Mouse (Mus musculus) 416B (cell line): ENCODE measurements around the gene Abcf3.

ENCODE experiments used
- DNase-seq: peaks from one replicate; pipeline ENCODE4 v3.0.0; 2011; ENCODE audit warnings: low read depth

The Abcf3 gene

DNA sequence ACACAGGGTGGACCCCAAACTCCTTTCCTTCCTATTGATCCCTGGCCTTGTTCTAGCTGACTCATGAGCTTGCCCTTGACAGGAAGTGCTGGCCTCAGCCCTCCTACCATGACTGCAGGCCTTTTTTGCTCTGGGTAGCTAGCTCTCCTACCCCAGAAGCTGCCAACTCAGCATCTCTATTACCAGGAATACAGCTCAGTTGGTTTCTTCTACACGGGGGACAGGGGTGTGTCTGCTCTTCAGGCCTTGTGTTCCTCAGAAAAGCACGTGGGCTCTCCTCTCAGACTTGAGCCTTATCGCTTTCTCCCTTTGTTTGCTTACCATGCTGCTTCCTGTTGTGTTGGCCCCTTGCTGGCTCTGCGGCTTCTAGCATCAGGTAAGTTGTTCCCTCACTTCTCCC is 7.9 kb upstream of the Abcf3 start:
- DNase-seq = peak; percentile 51

DNA sequence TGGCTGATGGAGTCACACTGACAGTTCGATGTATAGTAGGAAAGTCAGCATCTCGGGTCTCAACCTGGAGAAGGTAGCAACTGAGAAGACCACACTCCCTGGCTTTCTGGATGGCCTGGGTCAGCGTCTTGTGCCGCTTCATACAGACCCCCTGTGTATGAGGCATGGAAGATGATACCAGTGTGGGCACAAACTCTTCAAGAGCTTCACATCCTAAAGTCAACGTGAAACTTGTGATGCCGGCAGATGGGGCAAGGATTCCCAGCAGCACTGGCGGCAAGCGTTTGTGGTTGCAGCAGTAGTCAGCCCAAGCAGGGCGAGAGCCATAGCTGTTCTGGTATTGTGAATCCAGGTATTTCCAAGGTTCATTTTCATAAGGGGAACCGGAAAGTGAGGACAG is 2.7 kb upstream of the Abcf3 start:
- no peak for DNase-seq

DNA sequence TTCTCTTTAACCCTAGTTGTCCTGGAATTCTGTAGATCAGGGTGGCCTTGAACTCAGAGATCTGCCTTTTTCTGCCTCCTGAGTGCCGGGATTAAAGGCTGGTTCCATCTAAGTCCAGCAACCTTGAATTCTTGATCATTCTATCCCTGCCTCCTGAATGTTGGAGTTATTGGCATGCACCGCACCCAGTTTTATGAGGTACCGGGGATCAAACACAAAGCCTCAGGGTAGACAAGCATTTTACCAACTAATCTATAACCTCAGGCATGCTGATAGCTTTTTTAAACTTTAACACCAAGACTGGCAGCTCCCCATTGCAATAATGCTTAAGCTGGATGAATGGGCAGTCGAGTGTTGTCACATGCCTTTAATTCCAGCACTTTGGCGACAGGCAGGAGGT is 954 bp upstream of the Abcf3 start:
- no peak for DNase-seq

DNA sequence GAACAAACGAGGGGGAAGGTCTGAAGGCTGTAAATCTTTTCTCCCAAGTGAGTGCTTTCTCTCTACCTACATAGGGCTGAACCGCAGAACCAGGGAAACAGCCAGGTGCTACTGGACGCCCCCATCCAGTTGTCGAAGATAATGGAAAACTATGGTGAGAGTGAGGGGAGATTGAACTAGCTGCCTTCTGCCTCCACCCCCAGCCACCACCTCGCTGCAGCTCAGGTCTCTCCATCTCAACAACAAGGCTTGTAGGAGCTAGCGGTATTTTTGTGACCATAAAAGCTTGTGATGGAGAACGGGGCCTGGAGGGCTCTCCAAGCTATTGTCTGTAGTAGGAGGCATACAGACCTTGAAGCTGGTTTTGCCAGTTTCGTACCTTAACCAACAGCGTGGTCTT is 784 bp downstream of the Abcf3 start:
- no peak for DNase-seq

DNA sequence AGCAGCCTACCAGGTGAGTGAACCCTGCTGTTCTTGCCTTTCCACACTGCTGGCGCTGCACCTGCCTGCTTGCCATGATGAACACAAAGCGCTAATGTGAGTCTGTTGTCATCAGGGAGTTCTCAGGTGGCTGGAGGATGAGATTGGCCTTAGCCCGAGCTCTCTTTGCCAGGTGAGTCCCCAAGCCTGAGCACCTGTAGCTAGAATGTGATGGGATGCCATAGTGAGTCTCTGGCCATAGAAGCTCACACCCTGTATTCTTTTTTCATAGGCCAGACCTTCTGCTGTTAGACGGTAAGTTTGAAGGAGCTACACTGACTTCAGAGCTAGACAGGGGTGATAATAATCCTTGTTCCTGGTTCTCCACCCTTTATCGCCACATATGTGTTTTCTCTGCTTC is 3.3 kb downstream of the Abcf3 start:
- no peak for DNase-seq

DNA sequence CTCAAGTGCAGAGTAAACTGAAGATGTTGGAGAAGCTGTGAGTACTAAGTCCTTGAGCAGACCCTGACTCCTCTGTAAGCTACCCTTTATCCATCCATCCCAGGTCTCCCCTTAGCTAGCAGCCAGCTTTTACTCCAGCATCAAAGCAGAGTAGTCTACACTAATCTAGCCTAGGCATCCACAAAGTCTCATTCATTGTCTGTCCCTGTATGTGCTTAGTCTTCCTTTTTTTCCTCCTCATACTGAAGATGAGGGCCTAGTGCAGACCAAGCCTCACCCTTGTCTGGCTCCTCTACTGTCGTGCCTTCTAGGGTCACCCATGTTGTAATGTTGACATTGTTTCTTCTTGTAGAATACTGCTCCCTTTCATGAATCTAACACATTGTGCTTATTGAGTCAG is 4.2 kb downstream of the Abcf3 start:
- DNase-seq = no peak

DNA sequence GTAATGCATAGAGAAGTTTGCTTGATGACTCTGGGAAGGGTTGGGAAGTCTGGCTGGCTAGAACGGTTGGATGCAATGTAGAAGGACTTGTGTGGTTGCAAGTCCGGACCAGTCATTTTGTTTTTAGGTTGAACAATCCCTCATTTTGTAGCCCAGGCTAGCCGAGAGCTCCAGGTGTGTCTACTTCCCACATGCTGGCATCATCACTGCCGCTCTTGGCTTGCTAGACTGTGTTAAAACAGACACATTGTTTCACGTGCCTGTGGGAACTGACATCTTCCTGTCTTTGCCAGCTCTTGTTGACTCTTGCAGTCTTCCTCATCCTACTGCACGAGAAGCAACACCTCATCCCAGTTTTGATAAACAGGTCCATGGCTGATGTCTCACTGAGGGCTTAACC is 6.6 kb downstream of the Abcf3 start:
- DNase-seq = no peak

DNA sequence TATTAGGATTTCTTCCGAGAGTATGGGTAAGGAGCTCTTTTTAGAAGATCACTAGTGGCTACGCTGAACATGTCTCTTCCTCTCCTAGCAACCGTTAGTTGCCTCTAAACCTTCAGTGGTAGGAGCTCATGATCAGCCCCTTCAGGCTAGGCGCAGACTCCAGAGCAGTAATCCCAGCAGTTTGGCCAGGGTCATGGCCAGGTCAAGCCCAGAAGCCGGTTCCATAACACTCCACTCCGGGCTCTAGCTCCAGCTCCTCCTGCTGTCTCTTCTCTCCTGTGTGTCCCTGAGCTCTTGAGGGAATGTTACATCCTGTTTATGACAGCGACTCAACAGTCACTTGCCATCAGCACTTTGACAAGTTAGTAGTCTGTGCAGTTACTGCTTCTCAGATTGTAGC is 9.0 kb downstream of the Abcf3 start:
- DNase-seq = no peak

DNA sequence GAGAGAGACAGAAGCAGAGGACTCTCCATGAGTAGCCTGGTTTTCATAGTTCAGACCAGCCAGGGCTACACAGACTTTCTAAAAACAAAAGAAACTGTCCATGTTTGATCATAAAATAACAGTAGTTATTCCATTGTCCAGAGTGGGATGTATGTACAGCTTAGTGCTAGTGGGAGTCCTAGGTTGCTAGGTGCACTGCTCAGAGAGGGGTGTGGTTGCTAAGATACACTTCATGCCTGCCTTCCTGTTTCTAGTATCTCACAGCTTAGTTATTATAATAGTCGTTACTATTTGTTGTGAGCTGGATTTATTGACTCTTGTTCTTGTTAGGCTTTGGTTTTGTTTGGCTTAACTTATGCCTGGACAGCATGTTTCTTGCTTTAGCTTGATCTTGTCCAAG is 16.7 kb downstream of the Abcf3 start:
- DNase-seq = no peak

DNA sequence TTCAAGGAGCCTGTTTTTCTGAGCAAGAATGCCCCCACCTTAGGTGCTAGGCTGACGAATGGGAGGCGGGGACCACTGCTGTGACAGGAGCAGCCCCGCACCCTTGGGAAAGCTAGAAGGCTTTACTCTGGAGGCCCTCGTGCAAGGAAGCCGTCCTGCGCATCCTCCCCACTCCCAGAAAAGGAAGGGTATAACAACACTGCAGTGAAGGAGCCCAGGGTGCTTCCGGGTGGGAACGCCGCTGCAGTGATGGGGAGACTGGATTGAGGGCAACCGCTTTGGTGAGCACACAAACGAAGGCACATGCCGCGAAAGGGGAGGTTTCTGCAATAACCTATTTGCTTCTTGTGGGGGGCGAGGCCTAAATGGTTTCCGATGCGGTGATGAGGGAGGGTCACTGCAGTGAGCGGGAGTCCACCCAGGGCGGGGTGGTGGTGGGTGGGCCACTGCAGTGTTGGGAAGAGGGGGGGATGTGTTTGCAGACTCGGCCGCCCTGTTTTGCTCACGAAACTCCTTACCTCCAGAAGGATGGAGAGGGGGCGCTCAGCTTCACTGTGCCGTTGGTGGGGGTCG is 41.1 kb downstream of the Abcf3 start, which contains the start of gene Vwa5b2:
Vwa5b2 (plus strand) TSS at position 106 of the 573 bp plus-strand sequence.
- no peak for DNase-seq

DNA sequence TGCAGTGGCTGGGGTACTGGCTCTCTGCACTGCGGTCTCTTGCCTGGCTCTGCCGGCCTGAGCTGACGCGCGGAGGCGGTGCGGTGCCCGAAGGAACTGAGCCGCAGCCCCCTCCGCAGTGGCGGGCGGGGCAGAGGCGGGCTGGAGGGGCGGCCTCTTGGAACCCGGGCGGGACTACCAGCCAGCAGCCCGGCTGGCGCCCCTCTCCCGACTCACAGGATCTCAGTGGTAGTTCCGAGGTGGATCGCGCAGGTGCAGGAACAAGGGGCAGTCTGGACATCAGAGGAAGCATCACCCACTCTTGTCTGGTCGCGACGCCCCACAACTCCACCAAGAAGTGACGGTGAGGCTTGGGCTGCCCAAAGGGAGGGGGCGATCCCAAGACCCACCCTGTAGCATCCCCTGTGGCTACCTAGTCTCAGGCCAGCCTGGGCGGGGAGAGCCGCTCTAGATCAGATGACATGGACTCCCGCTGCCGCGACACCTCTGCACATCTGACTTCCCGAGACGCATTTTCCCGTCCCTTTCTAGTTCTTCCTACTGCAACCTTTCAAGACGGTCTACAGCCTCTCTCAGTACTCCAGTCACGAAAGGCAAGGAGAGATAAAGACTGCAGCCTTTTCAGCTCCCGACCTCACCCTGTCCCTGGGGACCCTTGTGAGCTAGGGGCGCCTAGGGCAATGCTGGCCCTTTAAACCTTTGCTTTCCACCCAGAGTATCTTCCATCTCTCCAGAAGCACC is 41.7 kb downstream of the Abcf3 start:
- no peak for DNase-seq

DNA sequence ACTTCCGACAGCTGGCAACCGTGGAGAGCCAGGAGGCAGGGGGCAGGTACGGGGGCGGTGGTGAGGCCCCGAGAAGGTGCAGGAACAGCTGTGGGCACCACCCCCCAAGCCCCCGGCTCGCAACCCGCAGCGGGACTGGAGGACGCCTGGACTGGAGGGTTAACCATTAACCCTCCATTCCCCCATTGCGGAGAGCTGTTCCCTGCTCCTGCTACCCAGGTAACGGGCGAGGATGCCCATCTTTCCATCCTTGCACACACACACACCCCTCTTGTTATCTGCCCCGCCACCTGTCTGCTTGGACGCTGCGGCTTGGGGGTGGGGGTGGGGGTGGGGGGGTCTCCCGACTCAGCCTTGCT is 42.3 kb downstream of the Abcf3 start:
- DNase-seq = no peak

DNA sequence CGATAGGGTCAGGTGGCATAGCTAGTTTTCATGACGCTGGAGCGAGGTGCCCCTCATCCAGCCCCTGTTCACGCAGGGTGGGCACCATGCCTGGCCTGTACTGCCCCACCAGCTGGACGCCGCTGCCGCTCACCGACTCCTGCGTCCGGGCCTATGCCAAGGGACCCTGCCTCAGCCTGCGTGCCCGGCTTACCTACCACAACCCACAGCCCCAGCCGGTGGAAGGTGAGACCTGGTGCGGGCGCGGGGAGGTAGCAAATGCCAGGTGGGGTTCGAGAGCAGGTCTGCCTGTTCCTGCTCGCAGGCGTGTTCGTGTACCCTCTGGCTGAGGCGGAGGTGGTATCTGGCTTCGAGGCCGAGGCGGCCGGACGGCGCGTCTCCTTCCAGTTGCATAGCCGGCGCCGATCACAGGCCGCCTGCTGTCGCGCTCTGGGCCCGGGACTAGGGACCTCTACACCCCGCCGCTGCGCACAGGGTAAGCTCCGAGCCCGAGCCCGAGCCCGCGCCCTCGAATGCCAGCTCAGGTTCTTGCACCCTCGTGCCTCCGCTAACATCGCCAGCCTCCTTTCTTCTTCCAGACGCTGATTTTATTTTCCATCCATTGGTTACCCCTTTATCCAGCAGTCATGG is 42.8 kb downstream of the Abcf3 start:
- no peak for DNase-seq

DNA sequence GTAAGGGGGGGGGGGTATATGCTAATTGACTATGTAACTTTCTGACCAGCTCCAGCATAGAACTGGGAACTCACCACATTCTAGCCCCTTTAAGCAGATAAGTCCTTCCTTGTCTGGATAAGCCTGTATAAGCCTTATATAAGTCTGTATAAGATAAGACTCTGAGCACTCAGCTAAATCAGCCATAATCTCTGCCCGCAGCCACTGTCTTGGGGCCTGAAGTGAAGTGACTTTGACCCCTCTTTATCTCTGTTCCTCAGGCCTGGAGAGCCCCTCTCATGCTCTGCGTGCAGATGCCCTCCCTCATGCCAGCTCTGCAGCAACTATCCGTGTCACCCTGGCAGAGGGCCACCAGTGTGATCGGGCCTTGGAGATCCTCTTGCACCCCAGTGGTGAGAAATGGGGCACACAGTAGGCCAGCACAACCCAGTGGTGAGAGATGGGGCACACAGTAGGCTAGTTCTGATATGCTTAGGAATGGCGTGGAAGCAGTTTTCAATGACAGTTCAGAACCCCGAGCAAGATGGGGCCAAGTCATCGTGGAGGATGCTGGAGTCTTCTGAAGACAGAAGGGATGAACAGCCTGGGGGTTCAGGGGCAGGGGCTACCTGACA is 46.8 kb downstream of the Abcf3 start:
- no peak for DNase-seq

DNA sequence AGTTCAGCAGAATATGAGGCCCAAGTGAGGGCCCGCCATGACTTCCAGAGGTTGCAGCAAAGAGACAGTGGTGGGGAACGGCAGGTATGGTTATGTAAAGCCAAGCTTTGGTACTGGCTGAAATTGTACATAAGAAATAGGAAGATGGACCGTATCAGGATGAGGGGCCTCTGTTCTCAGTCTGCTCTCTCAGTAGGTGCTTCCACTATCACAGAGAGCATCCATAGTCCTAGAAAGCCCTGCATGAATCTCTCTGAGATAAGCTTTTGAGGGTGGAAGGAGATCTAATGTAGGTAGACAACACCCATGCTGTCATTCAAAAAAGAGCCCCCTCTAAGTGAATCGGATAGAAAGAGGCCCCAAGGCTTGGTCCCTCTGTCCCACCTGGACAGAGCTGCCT is 47.4 kb downstream of the Abcf3 start:
- DNase-seq = no peak

DNA sequence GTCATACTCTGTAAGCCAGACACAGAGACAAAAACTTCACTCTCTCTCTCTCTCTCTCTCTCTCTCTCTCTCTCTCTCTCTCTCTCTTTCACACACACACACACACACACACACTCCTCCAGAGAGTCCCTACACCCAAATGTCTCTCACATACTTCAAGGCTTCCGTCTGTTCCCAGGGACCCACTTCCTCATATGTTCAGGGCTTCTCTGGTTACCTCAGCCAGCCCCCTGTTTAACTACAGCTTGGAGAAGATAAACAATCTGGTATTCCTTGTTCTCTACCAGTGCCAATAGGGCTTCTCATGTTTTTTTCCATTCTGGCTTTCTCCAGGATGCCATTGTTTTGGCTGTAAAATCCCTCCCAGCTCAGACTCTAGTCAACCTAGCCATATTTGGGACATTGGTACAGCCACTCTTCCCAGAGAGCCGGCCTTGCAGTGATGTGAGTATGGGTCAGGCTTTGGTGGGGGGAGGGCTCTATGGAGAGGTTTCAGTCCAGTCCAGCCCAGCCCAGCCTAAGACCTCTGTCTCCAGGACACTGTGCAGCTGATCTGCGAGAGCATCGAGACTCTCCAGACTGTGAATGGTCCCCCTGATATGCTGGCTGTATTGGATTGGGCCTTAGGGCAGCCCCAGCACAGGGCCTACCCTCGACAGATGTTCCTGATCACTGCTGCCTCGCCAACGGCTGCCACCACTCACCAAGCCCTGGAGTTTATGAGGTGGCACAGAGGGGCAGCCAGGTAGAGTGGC is 48.5 kb downstream of the Abcf3 start:
- no peak for DNase-seq

DNA sequence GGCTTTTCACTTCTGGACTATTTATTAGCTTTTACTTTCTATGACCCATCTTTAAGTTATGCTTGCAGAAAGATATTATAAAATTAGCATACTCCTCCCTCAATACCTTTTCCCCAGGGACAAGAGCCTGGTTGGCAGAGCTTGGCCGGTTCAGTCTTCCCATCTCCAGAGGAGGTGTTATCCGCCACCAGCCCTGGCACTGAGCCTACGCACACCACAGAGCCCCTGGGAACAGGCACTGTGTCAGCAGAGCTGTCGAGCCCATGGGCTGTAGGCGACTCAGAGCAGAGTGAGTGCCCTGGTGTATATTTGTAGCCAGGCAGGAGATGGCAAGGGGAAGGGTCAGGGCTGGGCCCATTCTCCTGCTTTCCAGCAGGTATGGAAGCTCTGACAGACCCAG is 52.1 kb downstream of the Abcf3 start:
- DNase-seq = no peak

DNA sequence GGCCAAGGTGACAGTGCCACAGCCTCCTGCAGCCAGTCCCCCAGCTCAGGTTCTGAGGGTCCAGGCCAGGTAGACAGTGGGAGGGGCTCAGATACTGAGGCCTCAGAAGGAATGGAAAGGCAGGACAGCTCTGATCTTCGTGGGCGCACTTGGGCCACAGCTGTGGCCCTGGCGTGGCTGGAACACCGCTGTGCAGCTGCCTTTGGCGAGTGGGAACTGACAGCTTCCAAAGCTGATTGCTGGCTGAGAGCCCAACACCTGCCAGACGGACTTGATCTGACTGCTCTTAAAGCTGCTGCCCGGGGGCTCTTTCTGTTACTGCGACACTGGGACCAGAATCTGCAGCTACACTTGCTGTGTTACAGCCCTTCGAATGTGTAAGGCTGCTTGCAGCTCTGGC is 56.3 kb downstream of the Abcf3 start:
- no peak for DNase-seq

DNA sequence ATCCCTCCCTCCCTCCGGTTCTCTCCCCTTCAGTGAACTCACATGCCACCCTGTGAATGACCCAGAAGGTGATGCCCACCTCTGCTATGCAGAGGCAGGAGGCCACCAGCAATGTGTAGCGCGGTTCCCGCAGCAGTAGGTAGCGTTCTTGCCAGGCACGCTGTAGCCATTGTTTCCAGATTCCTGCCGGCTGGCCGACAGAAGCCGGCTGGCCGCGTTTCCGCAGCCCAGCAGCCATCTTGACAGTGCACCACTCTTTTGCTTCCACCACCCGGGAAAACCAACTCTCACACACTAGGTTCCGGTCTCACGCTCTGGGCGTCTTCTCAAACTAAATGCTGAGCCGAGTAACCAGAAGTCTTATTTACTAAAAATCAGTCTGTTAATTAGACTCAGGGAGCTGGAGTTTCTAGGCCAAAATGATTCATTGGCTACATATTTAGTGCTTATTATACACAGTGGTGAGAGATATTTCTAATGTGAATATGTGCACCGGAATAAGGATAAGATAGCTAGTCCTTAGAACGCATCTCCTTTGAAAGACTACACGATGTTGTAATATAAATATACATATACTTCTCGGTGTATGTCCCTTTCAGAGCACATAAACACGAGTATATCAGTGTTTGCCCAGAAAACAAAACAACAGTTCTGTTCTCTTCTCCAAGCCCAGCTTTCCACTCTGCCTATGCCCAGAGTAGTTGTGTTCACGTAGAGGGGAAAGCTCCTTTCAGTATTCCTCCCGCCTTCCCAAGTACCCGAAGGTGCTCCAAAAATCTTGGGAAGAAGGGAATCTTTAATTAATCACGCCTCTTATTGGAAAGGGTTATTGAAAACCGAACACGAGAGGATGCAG is 62.4 kb downstream of the Abcf3 start:
- DNase-seq = peak; percentile 93
